Mouse (Mus musculus): ENCODE data around the gene Zp3. TPM values are rescaled to one million over a fixed set of nuclear protein-coding genes. Genes with fewer than 3 reads are reported as not detected.

Zp3 gene
- polyA plus RNA-seq, 1 experiment from 2014 or later: 0.20 TPM

- 92% methylated on average over 7 of the region's 7 CpGs for WGBS
These were observed 20.0 kb upstream of the Zp3 start for GRCm38 (mm10) chr5:135959911-135960310.

GRCm38 (mm10) chr5:135960909-135961635, 18.8 kb upstream of the Zp3 start:
- Histone ChIP-seq H3K4me2 (replicated peaks; ENCODE audit: low read depth, low read length) (peak overlapping the region; percentile 94; the same call in 1 of the 2 replicates), H3K9ac (replicated peaks; ENCODE audit: low read length) (no peak overlapping the region), H3K27ac (ENCODE audit: low read length) (peak overlapping the region; percentile 97; the same call in 1 of the 2 replicates), H3K27me3 (ENCODE audit: insufficient read depth, low read length) (no peaks in the 10 kb centered on the region), H3K9me3 (ENCODE audit: low read length) (no peaks in the 10 kb centered on the region), H3K4me3 (ENCODE audit: low read length) (no peak overlapping the region), H3K4me1 (ENCODE audit: insufficient read depth, low read length) (peaks cover 30% of the 10 kb centered on the region), H3K36me3 (ENCODE audit: insufficient read depth, low read length) (no peaks in the 10 kb centered on the region)
- 96% methylated on average over 15 of the region's 15 CpGs for WGBS
- ATAC-seq (ENCODE audit: low FRiP score, low TSS enrichment): no peak

More at GRCm38 (mm10) chr5:135959911-135960310, 20.0 kb upstream of the Zp3 start:
- Histone ChIP-seq H3K4me1 (ENCODE audit: insufficient read depth, low read length) (peaks cover 22% of the 10 kb centered on the region), H3K36me3 (ENCODE audit: insufficient read depth, low read length) (no peaks in the 10 kb centered on the region), H3K9ac (replicated peaks; ENCODE audit: low read length) (no peak overlapping the region), H3K27me3 (ENCODE audit: insufficient read depth, low read length) (no peaks in the 10 kb centered on the region), H3K4me2 (replicated peaks; ENCODE audit: low read depth, low read length) (no peak overlapping the region), H3K9me3 (ENCODE audit: low read length) (no peaks in the 10 kb centered on the region), H3K27ac (ENCODE audit: low read length) (no peak overlapping the region), H3K4me3 (ENCODE audit: low read length) (no peak overlapping the region)
- ATAC-seq (ENCODE audit: low FRiP score, low TSS enrichment): no peak

- H3K4me3 ChIP-seq (ENCODE audit: low read length): peak overlapping the region; percentile 65
- peak overlapping the region; percentile 69 for H3K9ac ChIP-seq (replicated peaks; ENCODE audit: low read length)
- ATAC-seq (ENCODE audit: low FRiP score, low TSS enrichment): no peak; the same call in 1 of the 2 replicates
- H3K4me2 ChIP-seq (replicated peaks; ENCODE audit: low read depth, low read length): peak overlapping the region; percentile 94
- H3K27ac ChIP-seq (ENCODE audit: low read length): peak overlapping the region; percentile 97
- WGBS: under 1% methylated on average over 11 of the region's 11 CpGs
- H3K36me3 ChIP-seq (ENCODE audit: insufficient read depth, low read length): no peaks in the 10 kb centered on the region
- no peaks in the 10 kb centered on the region for H3K27me3 ChIP-seq (ENCODE audit: insufficient read depth, low read length)
- peaks cover 27% of the 10 kb centered on the region for H3K4me1 ChIP-seq (ENCODE audit: insufficient read depth, low read length)
- H3K9me3 ChIP-seq (ENCODE audit: low read length): no peaks in the 10 kb centered on the region
These were observed 17.8 kb upstream of the Zp3 start for GRCm38 (mm10) chr5:135962125-135962491.

GRCm38 (mm10) chr5:135962492-135963279, 17.2 kb upstream of the Zp3 start:
- peak; percentile 96 for ATAC-seq (ENCODE audit: low FRiP score, low TSS enrichment)

GRCm38 (mm10) chr5:135963280-135963627, 16.6 kb upstream of the Zp3 start:
- no peaks in the 10 kb centered on the region for H3K36me3 ChIP-seq (ENCODE audit: insufficient read depth, low read length)
- H3K4me3 ChIP-seq (ENCODE audit: low read length): peak overlapping the region; percentile 65
- no peaks in the 10 kb centered on the region for H3K27me3 ChIP-seq (ENCODE audit: insufficient read depth, low read length)
- peaks cover 21% of the 10 kb centered on the region for H3K4me1 ChIP-seq (ENCODE audit: insufficient read depth, low read length)
- WGBS: 3% methylated on average over 6 of the region's 6 CpGs
- H3K4me2 ChIP-seq (replicated peaks; ENCODE audit: low read depth, low read length): peak overlapping the region; percentile 94
- peak overlapping the region; percentile 92 for H3K9ac ChIP-seq (replicated peaks; ENCODE audit: low read length)
- no peaks in the 10 kb centered on the region for H3K9me3 ChIP-seq (ENCODE audit: low read length)
- ATAC-seq (ENCODE audit: low FRiP score, low TSS enrichment): no peak
- H3K27ac ChIP-seq (ENCODE audit: low read length): peak overlapping the region; percentile 97

More at GRCm38 (mm10) chr5:135962492-135963279, 17.2 kb upstream of the Zp3 start:
- WGBS: 0% methylated on average over 64 of the region's 64 CpGs
- Histone ChIP-seq H3K4me3 (ENCODE audit: low read length) (peak overlapping the region; percentile 65), H3K9me3 (ENCODE audit: low read length) (no peaks in the 10 kb centered on the region), H3K4me2 (replicated peaks; ENCODE audit: low read depth, low read length) (peak overlapping the region; percentile 94), H3K27ac (ENCODE audit: low read length) (peak overlapping the region; percentile 97), H3K9ac (replicated peaks; ENCODE audit: low read length) (peak overlapping the region; percentile 92), H3K4me1 (ENCODE audit: insufficient read depth, low read length) (peaks cover 26% of the 10 kb centered on the region), H3K27me3 (ENCODE audit: insufficient read depth, low read length) (no peaks in the 10 kb centered on the region), H3K36me3 (ENCODE audit: insufficient read depth, low read length) (no peaks in the 10 kb centered on the region)

GRCm38 (mm10) chr5:135965501-135965930, 14.4 kb upstream of the Zp3 start:
- Histone ChIP-seq H3K9ac (replicated peaks; ENCODE audit: low read length) (peak overlapping the region; percentile 48), H3K4me2 (replicated peaks; ENCODE audit: low read depth, low read length) (peak overlapping the region; percentile 58), H3K4me3 (ENCODE audit: low read length) (peak overlapping the region; percentile 38), H3K4me1 (ENCODE audit: insufficient read depth, low read length) (peaks cover 19% of the 10 kb centered on the region), H3K9me3 (ENCODE audit: low read length) (no peaks in the 10 kb centered on the region), H3K36me3 (ENCODE audit: insufficient read depth, low read length) (no peaks in the 10 kb centered on the region), H3K27me3 (ENCODE audit: insufficient read depth, low read length) (no peaks in the 10 kb centered on the region), H3K27ac (ENCODE audit: low read length) (peak overlapping the region; percentile 57)
- no peak for ATAC-seq (ENCODE audit: low FRiP score, low TSS enrichment)
- WGBS: 6% methylated on average over 24 of the region's 24 CpGs

GRCm38 (mm10) chr5:135966866-135967265, 13.0 kb upstream of the Zp3 start:
- Histone ChIP-seq H3K9ac (replicated peaks; ENCODE audit: low read length) (no peak overlapping the region), H3K4me2 (replicated peaks; ENCODE audit: low read depth, low read length) (no peak overlapping the region)
- 60% methylated on average over 9 of the region's 9 CpGs for WGBS

GRCm38 (mm10) chr5:135968781-135969180, 11.1 kb upstream of the Zp3 start:
- H3K36me3 ChIP-seq (ENCODE audit: insufficient read depth, low read length): no peaks in the 10 kb centered on the region
- no peak overlapping the region for H3K4me2 ChIP-seq (replicated peaks; ENCODE audit: low read depth, low read length)
- H3K9me3 ChIP-seq (ENCODE audit: low read length): no peaks in the 10 kb centered on the region
- no peak overlapping the region for H3K27ac ChIP-seq (ENCODE audit: low read length)
- no peaks in the 10 kb centered on the region for H3K27me3 ChIP-seq (ENCODE audit: insufficient read depth, low read length)
- no peak overlapping the region for H3K4me3 ChIP-seq (ENCODE audit: low read length)
- no peak for ATAC-seq (ENCODE audit: low FRiP score, low TSS enrichment)
- H3K4me1 ChIP-seq (ENCODE audit: insufficient read depth, low read length): peaks cover 8% of the 10 kb centered on the region
- WGBS: 67% methylated on average over 1 of the region's 1 CpGs
- H3K9ac ChIP-seq (replicated peaks; ENCODE audit: low read length): no peak overlapping the region

More at GRCm38 (mm10) chr5:135966866-135967265, 13.0 kb upstream of the Zp3 start:
- Histone ChIP-seq H3K27ac (ENCODE audit: low read length) (no peak overlapping the region), H3K4me3 (ENCODE audit: low read length) (no peak overlapping the region), H3K27me3 (ENCODE audit: insufficient read depth, low read length) (no peaks in the 10 kb centered on the region), H3K4me1 (ENCODE audit: insufficient read depth, low read length) (peaks cover 14% of the 10 kb centered on the region), H3K36me3 (ENCODE audit: insufficient read depth, low read length) (no peaks in the 10 kb centered on the region), H3K9me3 (ENCODE audit: low read length) (no peaks in the 10 kb centered on the region)
- no peak for ATAC-seq (ENCODE audit: low FRiP score, low TSS enrichment)

GRCm38 (mm10) chr5:135970247-135970646, 9.7 kb upstream of the Zp3 start:
- Histone ChIP-seq H3K9ac (replicated peaks; ENCODE audit: low read length) (no peak overlapping the region), H3K36me3 (ENCODE audit: insufficient read depth, low read length) (no peaks in the 10 kb centered on the region), H3K9me3 (ENCODE audit: low read length) (no peaks in the 10 kb centered on the region), H3K27ac (ENCODE audit: low read length) (no peak overlapping the region), H3K4me2 (replicated peaks; ENCODE audit: low read depth, low read length) (no peak overlapping the region), H3K4me1 (ENCODE audit: insufficient read depth, low read length) (peaks cover 5% of the 10 kb centered on the region), H3K27me3 (ENCODE audit: insufficient read depth, low read length) (no peaks in the 10 kb centered on the region), H3K4me3 (ENCODE audit: low read length) (no peak overlapping the region)
- no peak for ATAC-seq (ENCODE audit: low FRiP score, low TSS enrichment)
- WGBS: 72% methylated on average over 6 of the region's 6 CpGs

GRCm38 (mm10) chr5:135971876-135972275, 8.0 kb upstream of the Zp3 start:
- no peak overlapping the region for H3K27ac ChIP-seq (ENCODE audit: low read length)
- no peak overlapping the region for H3K4me3 ChIP-seq (ENCODE audit: low read length)
- no peak overlapping the region for H3K9ac ChIP-seq (replicated peaks; ENCODE audit: low read length)
- H3K9me3 ChIP-seq (ENCODE audit: low read length): no peaks in the 10 kb centered on the region
- no peak overlapping the region for H3K4me2 ChIP-seq (replicated peaks; ENCODE audit: low read depth, low read length)
- WGBS: 86% methylated on average over 7 of the region's 7 CpGs
- no peaks in the 10 kb centered on the region for H3K27me3 ChIP-seq (ENCODE audit: insufficient read depth, low read length)
- ATAC-seq (ENCODE audit: low FRiP score, low TSS enrichment): no peak
- no peaks in the 10 kb centered on the region for H3K36me3 ChIP-seq (ENCODE audit: insufficient read depth, low read length)
- H3K4me1 ChIP-seq (ENCODE audit: insufficient read depth, low read length): no peaks in the 10 kb centered on the region
